Mouse (Mus musculus) c-Kit-positive CD71-positive TER-119-positive erythroid progenitor cells, embryonic 14.5 days (primary cell): ENCODE results near the gene Id2.

Experiments
- DNase-seq: peaks from one replicate; pipeline ENCODE4 v3.0.0-alpha.2; 2013; ENCODE audit warnings: low spot score

Gene Id2

DNA sequence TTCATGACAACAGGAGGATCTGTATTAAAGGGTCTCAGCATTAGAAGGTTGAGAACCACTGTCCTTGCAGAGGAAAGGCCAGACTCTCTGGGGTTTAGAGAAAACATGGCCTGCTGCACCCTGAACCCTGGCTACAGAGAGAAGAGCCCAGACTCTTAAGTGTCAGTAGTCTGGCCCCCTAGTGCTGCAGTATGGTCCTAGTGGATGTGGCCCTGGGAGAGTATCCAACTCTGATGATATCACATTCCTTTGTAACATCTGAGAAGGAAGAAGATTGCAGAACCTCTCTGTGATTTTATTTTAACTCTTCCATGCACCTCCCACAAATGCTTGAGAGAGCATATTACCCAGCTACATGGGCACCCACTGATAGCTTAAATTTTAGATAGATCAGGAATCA lies 7.6 kb upstream of the Id2 start:
- no peak for DNase-seq

DNA sequence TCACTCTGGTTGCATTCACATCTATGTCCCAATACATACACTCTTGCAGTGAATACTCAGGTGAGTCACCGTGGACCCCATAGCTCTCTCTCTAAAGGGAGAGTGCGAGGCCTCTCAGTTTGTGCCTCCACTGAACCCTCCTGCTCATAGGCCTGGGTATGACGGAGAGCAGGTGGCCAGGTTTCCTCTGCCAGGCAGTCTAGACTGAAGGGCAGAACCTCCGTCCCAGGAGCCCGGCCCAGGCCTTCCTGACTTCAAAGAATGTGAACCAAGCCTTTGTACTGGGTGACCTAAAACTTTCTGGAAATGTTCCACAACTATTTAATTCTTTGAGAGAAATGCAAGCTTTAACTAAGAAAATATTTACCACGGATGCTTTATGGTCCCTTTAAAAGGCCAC lies 7.0 kb upstream of the Id2 start:
- DNase-seq, result no peak

DNA sequence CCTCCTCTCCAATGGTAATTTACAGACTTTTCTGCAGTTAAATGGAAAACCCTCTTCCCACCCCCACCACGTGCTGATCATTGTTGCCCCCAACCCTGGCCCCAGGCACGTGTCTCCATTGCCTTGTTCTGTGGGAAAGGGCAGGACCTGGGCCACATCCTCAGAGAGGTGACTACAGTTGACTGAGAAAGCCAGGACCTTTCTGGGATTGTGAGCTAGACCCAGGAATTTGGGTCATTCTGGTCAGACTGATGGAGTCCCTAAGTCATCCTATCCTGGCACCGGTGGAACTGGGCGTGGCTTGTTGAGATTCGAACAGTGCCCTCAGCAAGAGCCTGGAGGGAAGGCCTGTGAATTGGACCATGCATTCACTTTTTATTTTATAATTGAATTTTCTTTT lies 4.4 kb upstream of the Id2 start:
- no peak for DNase-seq

DNA sequence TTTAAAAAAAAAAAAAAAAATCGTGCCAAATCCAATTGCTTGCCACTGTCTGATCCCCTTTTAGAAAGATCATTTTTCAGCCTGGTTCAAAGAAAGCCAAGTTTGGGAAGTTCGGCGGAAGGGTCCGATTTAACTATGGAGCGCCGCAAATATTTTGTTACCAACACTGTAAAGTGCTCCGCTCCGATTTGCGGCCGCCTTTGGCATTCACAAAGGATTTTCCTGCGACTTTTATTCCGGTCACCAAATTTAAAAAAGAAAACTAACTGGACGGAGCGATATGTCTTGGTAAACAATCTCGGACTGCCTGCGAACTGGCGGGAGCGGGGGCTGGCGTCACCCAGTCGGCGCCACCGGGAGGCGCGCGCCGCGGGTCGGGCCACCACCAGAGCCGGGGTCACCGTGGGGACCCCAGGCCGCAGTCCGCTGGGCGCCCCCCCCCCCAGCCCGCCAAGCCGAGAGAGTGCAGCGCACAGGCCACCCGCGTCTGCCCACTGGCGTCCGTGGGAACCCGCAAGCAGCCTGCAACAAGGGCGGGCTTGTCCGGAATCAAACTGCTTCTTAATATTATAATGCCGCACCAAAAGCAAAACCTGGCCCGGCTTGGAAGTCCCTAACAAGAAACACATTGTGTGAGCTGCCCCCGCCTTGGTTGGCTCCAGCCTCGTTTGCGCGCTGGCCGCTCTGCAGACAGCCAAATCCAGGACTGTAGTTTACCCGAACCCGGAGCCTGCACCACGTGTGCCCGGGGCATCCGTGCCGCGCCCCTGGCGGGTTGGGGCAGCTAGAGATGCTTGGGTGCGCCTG lies 3.7 kb upstream of the Id2 start:
- no peak for DNase-seq

DNA sequence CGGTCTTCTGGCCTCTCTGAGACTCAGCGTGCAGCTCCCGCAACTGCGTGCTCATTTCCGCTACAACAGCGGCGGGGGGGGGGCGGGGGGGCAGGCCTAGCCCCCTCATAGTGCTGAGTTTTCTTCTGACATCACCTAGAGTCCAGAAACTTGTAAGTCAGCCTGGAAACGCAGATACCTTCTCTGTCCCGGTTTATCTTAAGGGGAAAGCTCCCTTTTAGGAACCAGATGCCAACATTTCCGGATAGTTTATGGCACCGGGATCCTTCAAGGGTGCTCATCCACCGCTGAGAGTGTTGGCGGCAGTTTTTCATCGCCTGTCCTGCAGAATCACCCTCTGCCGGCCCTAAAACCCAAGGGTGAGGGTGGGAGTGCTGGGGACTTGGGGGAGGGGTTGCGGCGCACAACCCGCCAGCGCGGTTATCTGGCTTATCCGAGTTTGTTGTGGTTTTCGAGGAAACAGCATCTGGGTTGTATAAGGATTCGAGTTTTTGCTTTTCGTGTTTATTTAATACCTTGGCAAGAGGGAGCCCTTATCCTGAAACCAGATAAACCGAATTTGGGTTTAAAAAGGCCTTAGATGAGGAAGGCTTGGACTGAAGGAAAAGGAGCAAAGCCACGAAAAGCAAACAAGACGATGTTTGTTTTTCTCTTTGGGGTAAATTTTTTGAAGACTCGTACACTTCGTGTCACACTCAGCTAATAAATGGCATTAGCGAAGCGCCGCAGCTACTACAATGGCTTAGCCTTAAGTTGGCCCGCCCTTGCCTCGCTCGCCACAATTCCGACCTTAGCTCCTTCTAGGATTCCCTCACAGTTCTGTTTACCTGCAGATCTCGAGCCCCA lies 2.8 kb upstream of the Id2 start:
- no peak for DNase-seq

DNA sequence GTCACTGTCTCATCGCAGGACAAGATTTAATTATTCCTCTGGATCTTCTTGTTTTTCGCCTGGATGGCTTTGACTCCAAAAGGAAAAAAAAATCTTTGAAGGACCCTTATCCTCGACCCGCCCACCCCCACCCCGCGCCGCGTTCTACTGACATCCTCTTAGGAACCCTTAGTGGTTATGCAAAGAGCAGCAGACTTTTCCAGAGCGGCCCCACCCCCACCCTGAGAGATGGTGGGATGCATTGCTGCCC lies 2.3 kb upstream of the Id2 start:
- DNase-seq, result no peak

DNA sequence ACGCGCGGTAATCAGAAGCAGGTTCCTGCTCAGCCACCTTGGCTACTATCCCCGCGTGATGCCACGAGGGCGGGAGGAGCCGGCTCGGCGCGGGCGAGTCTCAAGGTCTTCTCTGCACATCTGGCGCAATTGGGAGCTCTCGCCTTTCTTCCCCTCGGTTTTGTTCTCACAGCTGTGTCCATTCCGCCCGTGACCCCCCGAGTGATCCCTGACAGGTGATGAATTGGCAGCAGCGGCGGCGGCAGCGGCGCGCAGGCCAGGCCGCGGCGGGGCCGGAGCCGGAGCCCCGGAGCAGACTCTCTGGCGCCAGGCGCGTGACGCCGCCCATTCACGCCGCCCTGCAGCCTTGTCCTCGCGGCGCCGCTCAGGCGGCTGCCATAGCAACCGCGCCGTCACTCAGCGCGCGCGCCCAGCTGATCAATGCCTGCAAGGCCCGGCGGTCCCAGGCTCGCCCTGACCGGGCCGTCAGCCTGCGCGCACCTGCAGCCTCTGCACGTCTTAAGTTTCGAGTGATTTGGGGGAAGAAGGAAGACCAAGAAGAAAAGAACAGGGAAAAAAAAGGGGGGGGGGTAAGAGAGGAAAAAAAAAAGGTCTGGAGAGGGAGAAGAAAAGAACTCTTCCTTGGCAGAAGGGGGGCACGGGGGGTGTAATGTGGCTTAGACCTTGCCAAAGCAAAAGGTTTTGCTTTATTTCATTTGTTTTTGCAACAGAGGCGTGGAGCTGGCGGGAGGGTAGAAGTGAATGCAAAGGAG lies 1.8 kb upstream of the Id2 start:
- DNase-seq, result peak; percentile 14

DNA sequence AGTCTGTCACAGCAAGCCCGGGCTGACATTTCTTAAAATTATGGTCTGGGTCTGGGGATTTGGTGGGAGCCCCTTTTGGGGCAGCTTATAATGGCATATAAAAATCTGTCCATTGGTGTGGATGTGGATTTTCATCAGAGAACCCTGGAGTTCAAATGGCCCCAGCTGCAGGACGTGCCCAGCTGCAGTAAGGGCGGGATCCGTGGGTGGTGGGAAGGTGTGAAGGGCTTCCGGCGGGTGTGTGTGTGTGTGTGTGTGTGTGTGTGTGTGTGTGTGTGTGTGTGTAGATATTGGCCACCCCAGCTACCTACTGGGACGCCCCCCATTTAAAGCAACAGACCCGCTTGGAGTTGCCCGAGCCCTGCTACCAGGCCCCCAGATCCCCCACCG lies 1.2 kb upstream of the Id2 start:
- no peak for DNase-seq

DNA sequence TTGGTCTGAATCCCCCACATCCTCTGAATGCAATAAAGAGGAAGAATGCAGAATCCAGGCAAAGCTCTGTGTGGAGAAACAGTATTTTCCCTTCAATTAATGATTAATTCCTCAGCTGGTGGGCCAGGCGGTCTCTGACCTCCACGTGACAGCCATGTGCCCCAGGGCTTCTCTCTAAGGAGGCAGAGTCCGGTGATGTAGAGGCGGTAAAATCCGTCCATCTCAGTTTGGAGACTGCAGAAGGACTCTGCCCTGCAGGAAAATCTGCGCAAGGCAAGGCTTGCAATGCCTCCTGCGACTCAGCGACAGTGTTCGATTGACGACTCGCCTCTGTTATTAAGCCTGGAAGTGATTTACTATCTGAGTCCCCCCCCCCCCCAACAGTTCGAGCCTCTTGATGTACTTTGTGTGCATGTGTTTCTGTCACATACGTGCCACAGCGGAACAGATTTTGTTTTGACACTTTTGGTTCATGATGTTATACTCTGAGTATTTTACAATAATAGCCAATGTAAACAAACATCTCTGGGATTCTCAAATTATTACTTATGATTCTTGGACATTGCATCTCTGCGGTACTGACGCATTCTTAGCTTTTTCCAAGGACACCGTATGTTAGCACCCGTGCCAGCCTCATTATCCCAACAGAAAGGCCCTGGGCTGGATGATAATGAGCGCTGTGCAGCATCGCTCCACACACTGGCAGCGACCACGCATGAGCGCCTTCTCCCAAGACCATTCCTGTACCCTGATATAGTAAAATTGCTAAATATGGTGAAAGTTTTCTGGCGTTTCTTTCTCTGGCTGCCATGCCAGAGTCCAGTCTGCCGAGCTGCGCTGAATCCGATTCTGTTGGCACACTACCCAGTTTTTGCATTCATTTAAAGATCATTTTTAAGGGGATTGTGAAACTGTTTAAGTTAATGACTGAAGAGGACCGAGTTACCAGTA lies 545 bp upstream of the Id2 start:
- DNase-seq, result no peak

DNA sequence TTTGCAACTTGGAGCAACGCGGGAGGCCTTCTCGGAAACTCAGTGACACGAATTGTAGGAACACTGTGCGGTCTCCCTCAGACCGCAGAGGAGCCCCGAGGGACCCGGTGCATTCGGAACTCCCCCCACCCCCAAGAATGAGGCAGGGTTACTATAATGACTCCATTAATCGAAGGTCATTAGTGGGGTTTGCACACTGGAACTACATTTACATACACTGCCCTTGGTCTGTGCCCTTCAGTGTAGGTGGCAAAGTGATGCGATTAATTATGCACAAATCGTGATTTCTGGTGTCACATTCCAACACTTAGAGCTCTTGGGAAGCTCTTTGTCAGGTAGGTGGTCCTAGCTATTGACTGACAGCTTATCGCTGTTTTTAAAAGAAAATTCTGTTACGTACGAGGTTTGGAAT lies 294 bp downstream of the Id2 start:
- DNase-seq, result no peak

DNA sequence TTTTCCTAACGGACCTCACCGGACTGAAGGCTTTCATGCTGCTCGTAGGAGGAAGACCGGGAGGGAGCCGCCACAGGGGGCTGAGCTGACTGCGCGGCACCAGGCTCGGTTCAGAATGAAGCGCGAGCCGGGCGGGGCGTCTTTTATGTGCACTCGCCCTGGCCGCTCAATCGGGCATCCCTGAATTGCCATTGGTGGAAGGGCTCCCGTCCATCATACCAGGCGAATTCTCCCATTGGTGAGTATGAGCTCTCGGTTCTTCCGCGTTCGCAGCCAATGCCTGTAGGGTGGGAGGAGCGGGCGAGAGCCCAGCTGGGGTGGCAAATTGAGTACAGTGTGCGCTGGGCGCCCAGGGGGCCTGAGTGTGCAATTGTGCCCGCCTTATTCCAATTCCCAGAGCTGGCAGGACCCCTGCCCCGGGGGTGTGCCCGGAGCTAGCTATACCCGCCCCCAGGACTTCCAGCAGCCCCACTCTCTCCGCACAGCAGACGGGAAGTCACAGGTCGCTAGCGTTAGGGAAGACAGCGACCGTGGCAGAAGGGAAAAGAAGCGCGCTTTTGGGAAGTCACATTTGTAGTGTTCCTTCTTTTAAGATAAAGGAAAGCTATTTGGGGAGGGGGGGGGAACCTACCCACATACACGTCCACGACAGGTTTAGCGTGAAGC lies 833 bp downstream of the Id2 start:
- peak; percentile 72 for DNase-seq

DNA sequence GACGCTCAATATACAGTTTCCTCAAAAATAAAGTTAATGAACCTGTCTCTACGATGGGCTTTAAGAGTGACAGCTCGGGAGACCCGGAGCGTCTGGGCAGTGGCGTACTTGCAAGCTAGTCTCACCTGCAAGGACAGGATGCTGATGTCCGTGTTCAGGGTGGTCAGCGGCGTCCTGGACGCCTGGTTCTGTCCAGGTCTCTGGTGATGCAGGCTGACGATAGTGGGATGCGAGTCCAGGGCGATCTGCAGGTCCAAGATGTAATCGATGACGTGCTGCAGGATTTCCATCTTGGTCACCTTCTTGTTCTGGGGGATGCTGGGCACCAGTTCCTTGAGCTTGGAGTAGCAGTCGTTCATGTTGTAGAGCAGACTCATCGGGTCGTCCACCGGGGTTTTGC lies 1.4 kb downstream of the Id2 start:
- no peak for DNase-seq

DNA sequence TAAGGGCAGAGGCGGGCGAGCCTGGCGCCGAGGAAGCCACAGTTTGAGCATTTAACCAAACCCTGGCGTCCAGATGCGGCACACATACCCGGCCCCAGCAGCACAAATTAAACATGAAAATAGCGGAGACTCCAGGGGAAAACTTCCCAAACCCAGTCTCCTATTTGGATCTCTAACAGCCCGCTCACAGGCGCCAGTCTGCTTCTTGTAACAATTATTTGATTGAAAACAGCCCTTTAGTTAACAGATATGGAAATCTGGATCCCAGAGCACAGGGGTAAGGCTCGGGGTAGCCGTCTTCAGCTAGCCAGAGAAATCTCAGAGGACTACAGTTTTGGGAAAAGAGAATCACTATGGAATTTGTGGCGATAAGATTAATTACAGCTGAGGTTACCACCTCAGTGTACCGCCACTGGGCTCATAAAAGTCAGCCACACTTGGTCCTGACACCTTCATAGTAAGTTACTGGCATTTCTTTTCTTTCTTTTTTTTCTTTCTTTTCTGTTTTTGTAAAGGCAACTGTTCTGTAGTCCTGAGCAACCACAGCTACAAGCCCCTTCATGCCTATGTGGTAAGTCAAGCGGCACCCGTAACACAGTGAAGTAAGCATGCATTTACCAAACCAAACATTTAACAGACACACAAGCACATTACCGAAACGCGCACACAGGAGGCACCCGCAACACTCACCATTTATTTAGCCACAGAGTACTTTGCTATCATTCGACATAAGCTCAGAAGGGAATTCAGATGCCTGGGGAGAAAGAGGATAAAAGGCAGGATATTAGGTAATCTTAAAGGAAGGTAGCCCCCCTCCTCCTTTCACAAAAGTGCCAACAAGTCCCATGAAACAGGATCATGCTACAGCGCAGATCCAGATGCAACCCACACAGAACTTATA lies 2.1 kb downstream of the Id2 start:
- DNase-seq, result no peak

DNA sequence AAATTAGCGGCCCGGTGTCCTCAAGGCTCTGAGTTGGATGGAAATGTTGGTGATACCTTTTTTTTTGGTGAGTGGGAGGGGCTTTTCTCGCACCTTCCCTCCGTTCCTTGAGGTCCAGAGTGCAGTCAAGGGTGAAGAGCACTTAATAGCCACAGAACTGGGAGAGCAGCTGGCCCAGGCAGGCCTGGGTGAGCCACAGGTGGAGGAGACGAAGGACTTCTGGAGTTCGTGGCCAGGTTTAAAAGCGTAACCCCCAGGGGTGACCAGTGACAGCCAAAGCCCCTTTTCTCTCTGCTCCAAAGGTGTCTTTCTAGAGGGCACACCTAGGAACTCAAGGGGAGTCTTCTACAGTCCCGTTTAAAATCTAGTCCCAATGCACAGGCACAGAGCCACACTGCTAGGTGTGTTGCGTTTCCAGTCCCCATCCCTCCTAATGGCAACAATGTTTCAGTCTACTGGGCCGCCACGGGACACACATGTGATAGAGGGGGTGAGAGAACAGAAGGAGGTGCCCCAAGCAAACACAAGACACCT lies 3.6 kb downstream of the Id2 start:
- DNase-seq, result no peak

DNA sequence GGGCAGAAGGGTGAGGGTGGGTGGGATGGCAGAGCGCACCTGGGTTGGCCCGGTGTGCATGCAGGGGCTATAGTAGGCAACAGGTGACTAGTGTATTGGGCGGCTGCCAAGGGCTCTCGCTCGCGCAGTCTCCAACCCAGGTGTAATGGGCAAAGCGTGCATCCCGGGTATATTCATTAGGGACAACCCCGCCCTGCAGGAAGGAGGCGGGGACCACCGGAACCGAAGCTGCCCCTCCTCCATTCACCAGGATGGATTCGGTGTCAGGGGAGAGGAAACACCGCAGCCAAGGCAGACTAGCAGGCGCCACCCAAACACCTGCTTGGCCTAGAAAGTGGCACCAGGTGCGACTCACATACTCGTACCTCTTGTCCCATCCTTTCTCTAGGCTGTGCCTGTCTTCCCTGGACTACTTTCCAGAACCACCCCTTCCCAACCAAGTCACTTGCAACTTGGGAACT lies 4.2 kb downstream of the Id2 start:
- no peak for DNase-seq

DNA sequence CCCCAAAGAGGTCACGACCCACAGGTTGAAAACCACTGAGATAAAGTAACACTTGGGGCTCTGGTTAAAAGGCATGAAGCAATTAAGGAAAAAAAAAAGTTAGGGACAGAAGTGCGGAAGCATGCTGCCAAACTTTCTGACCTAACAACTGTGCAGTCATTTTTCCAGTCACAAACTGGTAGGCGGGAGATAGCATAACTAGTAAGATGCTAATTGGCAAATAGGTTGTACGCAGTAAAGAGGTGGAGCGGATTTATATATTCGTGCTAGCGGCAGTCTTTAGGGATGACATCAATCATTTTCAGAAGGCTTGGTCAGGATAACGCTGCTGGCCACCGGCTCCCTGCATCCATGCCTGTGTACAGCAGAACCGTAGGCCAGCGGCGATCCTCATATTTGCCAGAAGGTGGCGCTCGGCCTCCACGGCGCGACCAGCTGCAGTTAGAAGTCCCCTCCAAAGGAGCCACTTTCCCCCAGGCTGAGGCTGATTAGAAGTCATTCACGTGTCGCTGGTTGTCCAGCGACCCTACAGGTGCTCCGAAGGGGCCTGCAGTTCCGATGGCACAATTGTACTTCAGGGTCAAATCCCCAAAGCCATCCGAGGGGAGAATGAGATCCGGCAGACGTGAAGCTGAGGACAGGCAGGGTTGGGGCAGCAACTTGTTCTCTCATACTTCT lies 4.8 kb downstream of the Id2 start:
- DNase-seq, result peak; percentile 37

DNA sequence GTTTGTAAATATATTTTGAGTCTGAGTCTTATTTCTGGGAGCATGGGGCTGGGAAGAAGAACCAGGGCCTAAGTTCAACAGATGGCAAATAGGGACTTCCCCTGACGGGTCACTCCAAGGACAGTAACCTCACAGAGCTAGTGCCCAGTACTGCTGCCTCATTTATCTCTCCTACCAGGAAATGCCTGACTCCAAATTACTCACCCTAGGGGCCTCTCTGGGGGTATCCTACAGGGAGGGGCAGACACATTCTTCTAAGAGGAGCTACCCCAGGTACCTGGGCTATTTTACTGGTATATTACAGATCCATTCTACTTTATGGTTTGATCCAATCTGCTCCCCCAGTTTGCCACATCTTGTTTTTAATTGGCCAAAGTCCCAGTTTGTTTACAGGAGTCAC lies 7.5 kb downstream of the Id2 start:
- no peak for DNase-seq

DNA sequence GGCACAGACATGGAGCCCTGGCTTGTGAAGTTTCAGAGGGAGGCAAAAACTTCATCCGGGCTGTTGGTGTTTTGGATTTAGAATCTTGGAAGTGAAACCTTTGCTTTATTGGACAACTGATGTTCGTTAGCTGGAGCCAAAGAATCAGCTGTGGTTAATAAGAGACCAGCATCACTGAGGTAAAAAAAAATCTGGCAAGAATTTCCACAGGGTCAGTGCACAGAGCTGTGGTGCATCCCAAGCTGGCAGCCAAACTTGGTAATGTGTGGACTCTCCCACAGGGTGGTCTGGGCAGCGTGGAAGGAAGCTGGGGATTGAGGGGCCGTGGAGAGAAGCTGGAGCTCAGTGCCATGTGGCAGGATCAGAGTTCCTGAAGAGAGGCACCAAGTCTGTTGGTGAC lies 10.0 kb downstream of the Id2 start:
- no peak for DNase-seq
